Mouse (Mus musculus) embryonic fibroblast, embryonic 13.5 days (primary cell): ENCODE results near the gene Spsb1. TPM values are rescaled to one million over a fixed set of nuclear protein-coding genes. Genes with fewer than 3 reads are reported as not detected.

Source experiments
- H3K27ac ChIP-seq: 2 replicates; pipeline ENCODE4 v1.5.1; 2012; ENCODE audit warnings: low read length, control low read depth, inconsistent platforms; ENCODE audit not compliant: insufficient read depth
- H3K4me1 ChIP-seq: 2 replicates; pipeline ENCODE4 v1.6.1; 2011; ENCODE audit warnings: low read length; ENCODE audit not compliant: control insufficient read depth, insufficient read depth
- H3K4me3 ChIP-seq: 2 replicates; pipeline ENCODE4 v1.5.1; 2011; ENCODE audit warnings: mild to moderate bottlenecking, control low read depth, low read length; ENCODE audit not compliant: insufficient read depth
- CTCF ChIP-seq: IDR thresholded peaks from 2 replicates; pipeline ENCODE4 v1.5.1; 2011; ENCODE audit warnings: mild to moderate bottlenecking, control low read depth, low read length, moderate library complexity, borderline replicate concordance; ENCODE audit not compliant: insufficient read depth
- POLR2A ChIP-seq: IDR thresholded peaks from 2 replicates; pipeline ENCODE4 v1.6.1; 2011; ENCODE audit warnings: low read depth, mild to moderate bottlenecking, control low read depth, low read length, moderate library complexity
- polyA plus RNA-seq: library from polyadenylated mRNA; stranded (reverse); fragments of >200 nt; gene quantifications from 2 replicates; pipeline ENCODE4 v1.2.4, GENCODE M21; 2011; ENCODE audit warnings: low read depth; ENCODE audit not compliant: missing spikeins, insufficient read length

Gene Spsb1
- polyA plus RNA-seq, 1 experiment = 36.4 TPM

DNA sequence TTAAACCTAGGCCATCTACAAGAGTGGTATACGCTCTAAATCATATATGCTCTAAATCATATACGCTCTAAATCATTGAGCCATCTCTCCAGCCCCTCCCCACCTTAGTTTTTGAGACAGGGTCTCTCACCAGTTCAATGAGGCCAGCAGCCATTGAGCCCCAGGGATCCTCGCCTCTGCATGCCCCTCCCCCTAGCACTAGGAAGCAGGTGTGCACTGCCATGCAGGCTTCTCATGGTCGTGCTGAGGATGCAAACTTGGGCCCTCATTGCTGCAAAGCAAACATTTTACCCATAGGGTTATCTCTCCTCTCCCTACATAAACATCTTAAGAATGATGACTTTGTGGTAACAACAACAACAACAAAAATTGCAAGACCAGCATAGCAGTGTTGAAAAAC, 87.5 kb downstream of the Spsb1 start:
- no peak overlapping the region for H3K27ac ChIP-seq
- H3K4me3 ChIP-seq = no peak overlapping the region
- H3K4me1 ChIP-seq = no peaks in the 10 kb centered on the region
- no peak for TF ChIP-seq CTCF
- TF ChIP-seq POLR2A = no peak

- Histone ChIP-seq H3K4me1 (no peaks in the 10 kb centered on the region), H3K27ac (no peak overlapping the region), H3K4me3 (no peak overlapping the region)
- TF ChIP-seq POLR2A (no peak), CTCF (no peak)
Observed at GRCm38 (mm10) chr4:149864395-149864794, 90.4 kb downstream of the Spsb1 start.

- no peak for TF ChIP-seq CTCF
- no peak for TF ChIP-seq POLR2A
- H3K4me1 ChIP-seq = no peaks in the 10 kb centered on the region
- H3K27ac ChIP-seq = no peak overlapping the region
Observed at GRCm38 (mm10) chr4:149863522-149863921, 91.3 kb downstream of the Spsb1 start.

GRCm38 (mm10) chr4:149860393-149860792, 94.5 kb downstream of the Spsb1 start:
- no peak for TF ChIP-seq POLR2A
- TF ChIP-seq CTCF = no peak
- no peak overlapping the region for H3K27ac ChIP-seq
- peaks cover 7% of the 10 kb centered on the region; the same call in 1 of the 2 replicates for H3K4me1 ChIP-seq
- H3K4me3 ChIP-seq = no peak overlapping the region

More at GRCm38 (mm10) chr4:149863522-149863921, 91.3 kb downstream of the Spsb1 start:
- H3K4me3 ChIP-seq = no peak overlapping the region

DNA sequence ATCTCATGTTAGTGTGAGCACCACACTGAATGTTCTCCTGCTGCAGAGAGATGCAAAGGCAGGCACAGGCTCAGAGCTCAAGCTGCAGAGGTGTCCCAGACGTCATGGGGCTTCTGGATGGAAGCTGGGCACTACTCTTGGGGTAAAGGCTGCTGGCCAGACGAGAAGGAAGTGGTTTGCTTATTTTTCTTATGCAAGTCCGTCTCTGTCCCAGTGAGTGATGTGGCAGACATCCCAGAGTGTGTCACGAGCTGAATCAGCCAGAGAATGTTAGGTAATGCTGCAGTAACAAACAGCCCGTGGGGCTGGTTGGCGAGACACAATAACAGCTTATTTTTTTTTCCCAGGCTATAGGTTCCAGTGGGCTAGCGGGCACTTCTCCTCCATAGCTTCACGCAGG, 96.3 kb downstream of the Spsb1 start:
- TF ChIP-seq POLR2A = no peak
- TF ChIP-seq CTCF = no peak

DNA sequence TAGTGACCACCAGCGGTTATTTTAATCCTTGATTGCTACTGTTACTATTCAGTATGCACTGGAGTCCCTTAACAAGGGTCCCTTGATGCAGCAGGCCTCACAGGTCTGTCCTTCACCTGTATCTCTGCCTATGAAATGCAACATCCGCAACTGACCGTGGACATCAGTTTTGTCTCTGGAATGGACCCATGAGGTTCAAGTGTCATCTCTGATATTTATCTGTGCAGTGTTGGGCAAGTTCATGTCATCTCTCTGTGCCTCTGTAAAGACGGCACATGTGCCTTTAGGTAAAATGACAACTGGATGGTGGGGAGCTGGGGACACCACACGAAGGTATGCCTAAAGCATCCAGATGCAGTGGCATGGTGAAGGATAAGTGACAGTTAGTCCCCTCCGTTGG, 96.7 kb downstream of the Spsb1 start:
- TF ChIP-seq CTCF (no peak), POLR2A (no peak)
- H3K4me1 ChIP-seq = peaks cover 7% of the 10 kb centered on the region
- no peak overlapping the region for H3K27ac ChIP-seq

More for the DNA sequence above, 96.3 kb downstream of the Spsb1 start:
- Histone ChIP-seq H3K27ac (no peak overlapping the region), H3K4me1 (peaks cover 7% of the 10 kb centered on the region), H3K4me3 (no peak overlapping the region)

DNA sequence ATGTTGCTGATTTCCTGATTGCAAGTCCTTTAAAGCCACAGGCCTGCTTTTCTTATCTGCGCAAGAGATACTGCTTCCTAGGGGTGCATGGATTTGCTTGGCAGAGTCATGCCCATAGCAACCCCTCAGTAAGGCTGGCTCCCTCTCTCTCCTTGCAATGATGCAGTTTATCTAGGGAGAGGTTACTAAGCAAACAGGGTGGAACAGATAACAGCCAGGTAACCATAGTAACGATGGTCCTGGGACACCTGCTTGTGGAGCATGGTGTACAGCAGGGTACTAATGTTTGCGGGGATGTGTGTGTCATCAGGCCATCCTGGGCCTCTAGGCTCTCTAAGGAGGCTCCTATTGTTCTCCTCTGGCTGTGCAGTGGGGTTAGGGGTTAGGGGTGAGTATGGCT, 97.2 kb downstream of the Spsb1 start:
- Histone ChIP-seq H3K4me1 (peaks cover 7% of the 10 kb centered on the region), H3K4me3 (no peak overlapping the region), H3K27ac (no peak overlapping the region)
- TF ChIP-seq POLR2A = no peak

More for the DNA sequence above, 96.7 kb downstream of the Spsb1 start:
- H3K4me3 ChIP-seq = no peak overlapping the region

- Histone ChIP-seq H3K27ac (peak overlapping the region; percentile 0; the same call in 1 of the 2 replicates), H3K4me3 (no peak overlapping the region), H3K4me1 (peaks cover 7% of the 10 kb centered on the region)
- TF ChIP-seq CTCF (no peak), POLR2A (no peak)
Observed at GRCm38 (mm10) chr4:149855892-149856807, 98.7 kb downstream of the Spsb1 start.

- TF ChIP-seq POLR2A = no peak
- no peak for TF ChIP-seq CTCF
- H3K27ac ChIP-seq = no peak overlapping the region
Observed at GRCm38 (mm10) chr4:149855180-149855891, 99.5 kb downstream of the Spsb1 start.

GRCm38 (mm10) chr4:149854770-149855169, 100.1 kb downstream of the Spsb1 start:
- Histone ChIP-seq H3K27ac (no peak overlapping the region), H3K4me3 (no peak overlapping the region), H3K4me1 (peaks cover 7% of the 10 kb centered on the region)
- TF ChIP-seq CTCF (no peak), POLR2A (no peak)

More at GRCm38 (mm10) chr4:149855180-149855891, 99.5 kb downstream of the Spsb1 start:
- Histone ChIP-seq H3K4me3 (no peak overlapping the region), H3K4me1 (peaks cover 7% of the 10 kb centered on the region)
